Mouse (Mus musculus) G1E (cell line): Measurements from ENCODE around the gene Alpl. TPM values are rescaled to one million over a fixed set of nuclear protein-coding genes. Genes with fewer than 3 reads are reported as not detected.

Experiments
- ATAC-seq: 2 replicates; pipeline ENCODE4 v1.8.0; 2016; ENCODE audit warnings: mild to moderate bottlenecking; ENCODE audit not compliant: insufficient number of reproducible peaks, poor library complexity, low FRiP score, severe bottlenecking; ENCODE audit errors: extremely low read depth
- DNase-seq: peaks from one replicate; pipeline ENCODE4 v3.0.0; 2012; ENCODE audit warnings: low spot score
- H3K27me3 ChIP-seq: 2 replicates; pipeline ENCODE4 v1.6.1; 2012; ENCODE audit warnings: mild to moderate bottlenecking, low read length, inconsistent platforms; ENCODE audit not compliant: insufficient read depth
- H3K36me3 ChIP-seq: replicated peaks from 2 replicates; pipeline ENCODE3; 2012; ENCODE audit warnings: mild to moderate bottlenecking, inconsistent platforms
- H3K4me1 ChIP-seq: 2 replicates; pipeline ENCODE4 v1.6.1; 2012; ENCODE audit warnings: low read depth, low read length, inconsistent platforms, mixed read lengths; ENCODE audit not compliant: insufficient read depth
- H3K4me3 ChIP-seq: 2 replicates; pipeline ENCODE4 v1.5.1; 2012; ENCODE audit warnings: low read depth, mild to moderate bottlenecking, inconsistent platforms, low read length, moderate library complexity, mixed read lengths
- H3K9me3 ChIP-seq: replicated peaks from 2 replicates; pipeline ENCODE4 v1.6.1; 2012; ENCODE audit warnings: inconsistent platforms
- CTCF ChIP-seq: IDR thresholded peaks from 2 replicates; pipeline ENCODE4 v1.5.1; 2012; ENCODE audit warnings: low read depth, low read length, inconsistent platforms, mixed read lengths
- GATA1 ChIP-seq: IDR thresholded peaks from 2 replicates; pipeline ENCODE4 v1.6.1; 2012; ENCODE audit warnings: borderline replicate concordance, low read length, inconsistent platforms, mixed read lengths
- GATA2 ChIP-seq: IDR thresholded peaks from 2 replicates; pipeline ENCODE4 v1.6.1; 2012; ENCODE audit warnings: low read depth, low read length, inconsistent platforms, borderline replicate concordance
- POLR2AphosphoS5 ChIP-seq: IDR thresholded peaks from 2 replicates; pipeline ENCODE4 v1.6.1; 2012; ENCODE audit warnings: low read depth, low read length, inconsistent platforms; ENCODE audit not compliant: insufficient replicate concordance
- TAL1 ChIP-seq: conservative IDR thresholded peaks from 2 replicates; pipeline ENCODE4 v1.6.1; 2012; ENCODE audit warnings: low read depth, low read length, inconsistent platforms, mixed read lengths
- polyA plus RNA-seq: library from polyadenylated mRNA; stranded (reverse); fragments of >175 nt; gene quantifications from 2 replicates; pipeline ENCODE4 v1.2.3, GENCODE M21; 2012
- total RNA-seq, 2 experiments: library from RNA; stranded (forward) in 1 of 2; stranded (reverse) in 1 of 2; fragments of 200-1000 nt in 1 of 2; fragments of >200 nt in 1 of 2; fragmentation: Nextera tagmentation in 1 of 2; gene quantifications; 2 replicates each; pipeline ENCODE4 v1.2.3; 2014 to 2017

Gene Alpl
- total and polyA plus RNA-seq, 3 experiments, result not detected

- DNase-seq, result no peak
- Histone ChIP-seq H3K9me3 (no peaks in the 10 kb centered on the region), H3K36me3 (no peaks in the 10 kb centered on the region), H3K4me3 (no peak overlapping the region), H3K4me1 (no peaks in the 10 kb centered on the region), H3K27me3 (0 out of 2 replicates have a peak, but pooled peaks cover 3% of the 10 kb centered on the region)
- ATAC-seq, result no peak
- TF ChIP-seq GATA1 (no peak), TAL1 (no peak), POLR2AphosphoS5 (no peak), GATA2 (no peak), CTCF (no peak)
Observed at GRCm38 (mm10) chr4:137835624-137836337, 39.6 kb upstream of the Alpl start.

- Histone ChIP-seq H3K4me1 (no peaks in the 10 kb centered on the region), H3K36me3 (no peaks in the 10 kb centered on the region), H3K4me3 (no peak overlapping the region), H3K27me3 (0 out of 2 replicates have a peak, but pooled peaks cover 3% of the 10 kb centered on the region), H3K9me3 (no peaks in the 10 kb centered on the region)
- no peak for TF ChIP-seq POLR2AphosphoS5
- no peak for TF ChIP-seq GATA1
- ATAC-seq (no peak), DNase-seq (no peak)
Observed at GRCm38 (mm10) chr4:137831598-137831997, 35.4 kb upstream of the Alpl start.

- Histone ChIP-seq H3K27me3 (0 out of 2 replicates have a peak, but pooled peaks cover 3% of the 10 kb centered on the region), H3K36me3 (no peaks in the 10 kb centered on the region), H3K9me3 (no peaks in the 10 kb centered on the region), H3K4me1 (no peaks in the 10 kb centered on the region), H3K4me3 (no peak overlapping the region)
- TF ChIP-seq CTCF (no peak), GATA2 (no peak), TAL1 (no peak), GATA1 (no peak), POLR2AphosphoS5 (no peak)
- no peak for DNase-seq
- no peak for ATAC-seq
Observed at GRCm38 (mm10) chr4:137830380-137830779, 34.2 kb upstream of the Alpl start.

- TF ChIP-seq GATA1, result no peak
- TF ChIP-seq TAL1, result no peak
- TF ChIP-seq POLR2AphosphoS5, result no peak
- TF ChIP-seq CTCF, result no peak
- TF ChIP-seq GATA2, result no peak
- Histone ChIP-seq H3K9me3 (no peaks in the 10 kb centered on the region), H3K36me3 (no peaks in the 10 kb centered on the region), H3K4me1 (no peaks in the 10 kb centered on the region), H3K4me3 (no peak overlapping the region), H3K27me3 (no peaks in the 10 kb centered on the region)
- DNase-seq (no peak), ATAC-seq (no peak)
Observed at GRCm38 (mm10) chr4:137824881-137825280, 28.7 kb upstream of the Alpl start.

GRCm38 (mm10) chr4:137823542-137823941 is 27.4 kb upstream of the Alpl start:
- ATAC-seq, result no peak

GRCm38 (mm10) chr4:137822537-137822936 is 26.4 kb upstream of the Alpl start:
- no peak for TF ChIP-seq TAL1
- no peak for TF ChIP-seq POLR2AphosphoS5
- no peak for TF ChIP-seq GATA2
- TF ChIP-seq CTCF, result no peak
- Histone ChIP-seq H3K27me3 (no peaks in the 10 kb centered on the region), H3K4me1 (no peaks in the 10 kb centered on the region), H3K4me3 (no peak overlapping the region), H3K36me3 (no peaks in the 10 kb centered on the region), H3K9me3 (no peaks in the 10 kb centered on the region)
- ATAC-seq (no peak), DNase-seq (no peak)

More at GRCm38 (mm10) chr4:137823542-137823941, 27.4 kb upstream of the Alpl start:
- Histone ChIP-seq H3K9me3 (no peaks in the 10 kb centered on the region), H3K27me3 (no peaks in the 10 kb centered on the region), H3K36me3 (no peaks in the 10 kb centered on the region), H3K4me1 (no peaks in the 10 kb centered on the region), H3K4me3 (no peak overlapping the region)
- DNase-seq, result no peak
- no peak for TF ChIP-seq GATA2
- TF ChIP-seq POLR2AphosphoS5, result no peak
- no peak for TF ChIP-seq TAL1
- no peak for TF ChIP-seq GATA1
- no peak for TF ChIP-seq CTCF
